Mouse (Mus musculus): ENCODE measurements around the gene Grid2. TPM values are rescaled to one million over a fixed set of nuclear protein-coding genes. Genes with fewer than 3 reads are reported as not detected.

Grid2 gene
- polyA plus RNA-seq, 1 experiment from 2014 or later = 0.15 TPM

DNA sequence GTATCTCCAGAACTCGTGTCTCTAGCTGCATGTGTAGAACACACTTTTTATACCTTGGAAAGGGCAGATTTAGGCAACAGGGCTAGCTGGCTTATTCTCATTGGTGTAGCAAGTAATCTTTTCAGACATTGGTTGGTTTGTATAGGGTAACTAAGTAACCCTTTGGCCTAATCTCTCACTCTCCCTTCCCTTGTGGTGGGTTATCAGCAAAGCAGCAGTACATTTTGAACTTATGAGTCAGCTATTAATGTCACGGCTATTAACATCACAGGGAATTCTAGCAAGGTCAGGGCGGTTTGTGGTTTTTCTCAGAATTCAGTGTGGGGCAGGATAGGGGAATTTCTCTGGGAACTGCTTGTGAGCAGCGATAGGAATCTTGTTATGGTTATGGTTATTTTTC lies 1007.8 kb downstream of the Grid2 start:
- no peak overlapping the region for H3K4me2 ChIP-seq (replicated peaks; ENCODE audit: low read depth, low read length)
- H3K27ac ChIP-seq (ENCODE audit: low read length) = no peak overlapping the region
- ATAC-seq (ENCODE audit: low FRiP score, low TSS enrichment) = no peak
- H3K4me3 ChIP-seq (ENCODE audit: low read length) = no peak overlapping the region
- H3K27me3 ChIP-seq (ENCODE audit: insufficient read depth, low read length) = no peaks in the 10 kb centered on the region
- 87% methylated on average over 4 of the region's 4 CpGs for WGBS
- no peaks in the 10 kb centered on the region for H3K9me3 ChIP-seq (ENCODE audit: low read length)
- H3K9ac ChIP-seq (replicated peaks; ENCODE audit: low read length) = no peak overlapping the region
- no peaks in the 10 kb centered on the region for H3K4me1 ChIP-seq (ENCODE audit: insufficient read depth, low read length)
- no peaks in the 10 kb centered on the region for H3K36me3 ChIP-seq (ENCODE audit: insufficient read depth, low read length)

DNA sequence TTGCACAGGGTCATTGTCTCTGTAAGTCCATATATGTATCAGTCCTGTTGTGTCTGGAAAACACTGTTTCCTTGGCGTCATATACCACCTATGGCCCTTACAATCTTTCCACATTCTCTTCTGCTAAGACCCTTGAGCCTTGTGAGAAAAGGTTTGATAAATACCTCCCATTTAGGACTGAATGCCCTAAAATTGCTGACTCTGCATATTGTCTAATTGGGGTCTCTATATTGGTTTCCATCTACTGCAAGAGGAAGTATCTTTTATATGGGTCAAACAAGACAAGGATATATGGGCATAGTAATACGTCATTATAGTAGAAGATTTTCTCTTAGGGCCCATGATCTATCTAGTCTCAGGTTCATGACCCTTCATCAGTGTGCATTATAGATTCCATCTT lies 1008.5 kb downstream of the Grid2 start:
- H3K9me3 ChIP-seq (ENCODE audit: low read length) = no peaks in the 10 kb centered on the region
- H3K36me3 ChIP-seq (ENCODE audit: insufficient read depth, low read length) = no peaks in the 10 kb centered on the region
- no peaks in the 10 kb centered on the region for H3K4me1 ChIP-seq (ENCODE audit: insufficient read depth, low read length)
- 90% methylated on average over 2 of the region's 2 CpGs for WGBS
- H3K27ac ChIP-seq (ENCODE audit: low read length) = no peak overlapping the region
- H3K9ac ChIP-seq (replicated peaks; ENCODE audit: low read length) = no peak overlapping the region
- H3K4me3 ChIP-seq (ENCODE audit: low read length) = no peak overlapping the region
- H3K4me2 ChIP-seq (replicated peaks; ENCODE audit: low read depth, low read length) = no peak overlapping the region
- no peak for ATAC-seq (ENCODE audit: low FRiP score, low TSS enrichment)
- no peaks in the 10 kb centered on the region for H3K27me3 ChIP-seq (ENCODE audit: insufficient read depth, low read length)

DNA sequence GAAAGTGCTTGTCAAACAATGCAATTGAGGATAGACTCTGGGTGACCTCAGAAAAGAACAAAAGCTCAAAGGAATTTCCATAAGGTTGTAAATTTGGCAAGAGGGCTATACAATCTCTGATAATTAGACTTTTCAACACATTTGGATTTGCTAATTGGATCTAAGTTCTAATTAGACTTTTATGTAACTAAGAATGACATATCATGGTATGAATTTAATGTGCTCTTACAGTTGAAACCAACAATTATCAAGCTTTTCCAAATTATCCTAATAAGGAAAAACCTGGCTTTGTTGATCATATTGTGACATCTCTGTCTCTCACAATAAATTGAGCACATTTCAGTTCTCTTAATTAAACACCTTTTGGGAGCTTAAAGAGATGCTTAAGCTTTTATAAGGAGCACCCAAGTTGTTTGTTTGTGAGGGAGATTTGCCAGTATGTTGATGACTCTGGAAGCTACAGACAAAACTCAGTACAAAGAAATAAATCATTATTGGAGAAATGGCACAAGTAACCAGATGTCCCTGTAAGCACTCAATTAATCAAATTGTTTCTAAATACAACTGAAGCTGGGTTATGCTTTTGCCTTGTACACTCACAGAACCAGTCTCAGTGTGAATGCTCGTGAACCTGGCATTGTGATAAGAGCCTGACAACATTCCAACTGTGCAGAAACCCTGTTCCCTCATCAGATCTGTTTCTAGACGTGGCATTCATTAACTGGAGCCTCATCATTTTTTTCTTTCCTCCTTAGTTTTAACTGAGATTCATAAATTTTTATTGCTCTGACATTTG lies 1018.8 kb downstream of the Grid2 start:
- Histone ChIP-seq H3K4me2 (replicated peaks; ENCODE audit: low read depth, low read length) (no peak overlapping the region), H3K4me1 (ENCODE audit: insufficient read depth, low read length) (no peaks in the 10 kb centered on the region), H3K27me3 (ENCODE audit: insufficient read depth, low read length) (no peaks in the 10 kb centered on the region), H3K4me3 (ENCODE audit: low read length) (no peak overlapping the region), H3K9me3 (ENCODE audit: low read length) (no peaks in the 10 kb centered on the region), H3K36me3 (ENCODE audit: insufficient read depth, low read length) (no peaks in the 10 kb centered on the region), H3K9ac (replicated peaks; ENCODE audit: low read length) (no peak overlapping the region), H3K27ac (ENCODE audit: low read length) (no peak overlapping the region)
- ATAC-seq (ENCODE audit: low FRiP score, low TSS enrichment) = no peak
- WGBS = 42% methylated on average over 2 of the region's 2 CpGs

DNA sequence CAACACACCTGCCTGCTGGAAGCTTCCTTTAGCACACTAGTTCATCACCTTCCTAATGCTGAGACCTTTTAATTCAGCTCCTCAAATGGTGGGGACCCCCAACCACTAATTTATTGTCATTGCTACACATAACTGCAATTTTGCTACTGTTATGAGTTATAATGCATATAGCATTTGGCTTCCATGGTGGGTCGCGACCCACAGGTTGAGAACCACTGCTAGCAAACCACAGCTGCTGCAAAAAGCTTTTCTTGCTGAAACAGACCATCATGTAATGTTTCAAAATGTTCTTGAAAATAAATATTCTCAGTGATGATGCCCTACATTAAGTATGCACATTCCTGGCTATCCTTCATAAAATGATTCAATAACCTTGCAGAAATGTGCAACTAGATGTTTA lies 1024.3 kb downstream of the Grid2 start:
- no peaks in the 10 kb centered on the region for H3K9me3 ChIP-seq (ENCODE audit: low read length)
- H3K9ac ChIP-seq (replicated peaks; ENCODE audit: low read length) = no peak overlapping the region
- no peak overlapping the region for H3K4me3 ChIP-seq (ENCODE audit: low read length)
- no peak overlapping the region for H3K27ac ChIP-seq (ENCODE audit: low read length)
- 91% methylated on average over 2 of the region's 2 CpGs for WGBS
- no peak overlapping the region for H3K4me2 ChIP-seq (replicated peaks; ENCODE audit: low read depth, low read length)
- no peaks in the 10 kb centered on the region for H3K36me3 ChIP-seq (ENCODE audit: insufficient read depth, low read length)
- ATAC-seq (ENCODE audit: low FRiP score, low TSS enrichment) = no peak
- H3K27me3 ChIP-seq (ENCODE audit: insufficient read depth, low read length) = no peaks in the 10 kb centered on the region
- no peaks in the 10 kb centered on the region for H3K4me1 ChIP-seq (ENCODE audit: insufficient read depth, low read length)

DNA sequence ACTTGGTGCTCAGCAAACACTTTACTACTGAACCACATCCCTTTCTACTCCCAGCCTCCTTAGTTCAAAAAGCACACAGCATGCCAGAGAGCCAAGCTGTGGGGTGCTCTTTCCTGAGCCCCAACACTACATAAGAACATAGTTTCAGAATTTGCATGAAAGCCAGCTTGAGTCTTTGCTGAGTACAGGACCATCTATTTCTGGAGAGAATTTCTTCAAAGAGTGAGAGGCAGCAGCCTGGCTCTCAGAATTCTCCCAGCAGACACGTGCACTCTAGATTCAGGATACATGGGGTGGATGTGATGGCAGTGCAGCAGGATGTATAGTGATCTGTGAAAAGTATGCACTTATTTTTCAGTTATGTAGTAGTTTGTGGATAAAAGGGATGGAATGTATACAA lies 1038.1 kb downstream of the Grid2 start:
- WGBS = 87% methylated on average over 1 of the region's 1 CpGs
- Histone ChIP-seq H3K36me3 (ENCODE audit: insufficient read depth, low read length) (no peaks in the 10 kb centered on the region), H3K9me3 (ENCODE audit: low read length) (no peaks in the 10 kb centered on the region), H3K4me1 (ENCODE audit: insufficient read depth, low read length) (no peaks in the 10 kb centered on the region), H3K27ac (ENCODE audit: low read length) (no peak overlapping the region), H3K27me3 (ENCODE audit: insufficient read depth, low read length) (no peaks in the 10 kb centered on the region), H3K4me3 (ENCODE audit: low read length) (no peak overlapping the region), H3K4me2 (replicated peaks; ENCODE audit: low read depth, low read length) (no peak overlapping the region), H3K9ac (replicated peaks; ENCODE audit: low read length) (no peak overlapping the region)
- ATAC-seq (ENCODE audit: low FRiP score, low TSS enrichment) = no peak

DNA sequence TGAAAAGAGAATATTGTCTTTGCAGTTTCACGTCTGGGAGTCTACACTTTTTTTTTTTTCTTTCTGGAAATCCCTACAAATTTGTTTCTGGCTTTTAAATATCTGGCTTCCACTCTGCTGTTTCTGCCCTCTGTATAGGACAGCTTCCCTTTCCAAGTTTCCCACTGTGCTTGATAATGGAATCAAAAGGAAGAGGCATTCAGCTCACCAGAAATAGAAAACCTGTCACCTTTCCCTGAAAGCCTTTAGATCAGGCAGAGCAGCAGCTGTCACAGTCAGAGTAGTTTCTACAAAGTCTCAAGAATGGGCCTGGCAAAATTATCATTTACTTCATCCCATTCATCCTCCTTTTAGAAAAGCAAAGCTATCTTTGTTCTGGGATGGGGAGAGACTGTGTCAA lies 1042.0 kb downstream of the Grid2 start:
- H3K27ac ChIP-seq (ENCODE audit: low read length) = no peak overlapping the region
- H3K4me3 ChIP-seq (ENCODE audit: low read length) = no peak overlapping the region
- H3K4me1 ChIP-seq (ENCODE audit: insufficient read depth, low read length) = no peaks in the 10 kb centered on the region
- no peaks in the 10 kb centered on the region for H3K27me3 ChIP-seq (ENCODE audit: insufficient read depth, low read length)
- 73% methylated on average over 1 of the region's 1 CpGs for WGBS
- no peaks in the 10 kb centered on the region for H3K9me3 ChIP-seq (ENCODE audit: low read length)
- no peak overlapping the region for H3K4me2 ChIP-seq (replicated peaks; ENCODE audit: low read depth, low read length)
- no peak for ATAC-seq (ENCODE audit: low FRiP score, low TSS enrichment)
- H3K36me3 ChIP-seq (ENCODE audit: insufficient read depth, low read length) = no peaks in the 10 kb centered on the region
- H3K9ac ChIP-seq (replicated peaks; ENCODE audit: low read length) = no peak overlapping the region

DNA sequence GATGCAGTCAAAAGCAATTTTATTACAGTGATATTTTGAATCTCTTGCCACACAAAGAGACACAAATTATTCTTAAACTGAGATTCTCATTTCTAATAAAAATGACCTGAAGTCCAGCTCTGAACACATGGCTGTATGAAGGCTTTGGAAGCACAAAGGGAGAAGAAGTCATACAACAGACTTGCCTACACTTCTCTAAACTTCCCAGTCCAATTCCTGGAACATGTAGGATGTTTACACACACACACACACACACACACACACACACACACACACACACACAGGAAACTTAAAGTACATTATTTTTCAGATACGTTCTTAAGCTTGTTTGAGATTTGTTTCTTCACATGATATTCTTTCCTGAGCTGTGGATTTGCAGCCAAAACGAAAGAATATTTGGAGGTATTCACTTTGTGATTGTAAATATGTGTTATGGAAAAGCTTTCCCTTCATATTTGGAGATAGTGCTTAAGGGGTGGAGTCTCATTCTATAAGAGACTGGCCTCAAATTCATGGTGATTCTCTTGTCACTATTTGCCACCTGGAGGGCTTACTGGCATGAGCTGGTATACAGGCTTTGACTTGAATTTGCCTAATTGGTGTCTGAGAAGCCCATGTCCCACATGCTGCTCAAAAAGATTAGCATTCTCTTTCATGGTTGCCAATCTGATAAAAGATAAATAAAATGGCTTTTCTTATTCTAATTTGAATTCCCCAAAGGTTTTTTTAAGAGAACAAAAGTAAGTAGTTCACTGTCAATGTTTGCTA lies 1049.2 kb downstream of the Grid2 start:
- Histone ChIP-seq H3K4me2 (replicated peaks; ENCODE audit: low read depth, low read length) (no peak overlapping the region), H3K27me3 (ENCODE audit: insufficient read depth, low read length) (no peaks in the 10 kb centered on the region), H3K27ac (ENCODE audit: low read length) (no peak overlapping the region), H3K9me3 (ENCODE audit: low read length) (no peaks in the 10 kb centered on the region), H3K9ac (replicated peaks; ENCODE audit: low read length) (no peak overlapping the region), H3K4me3 (ENCODE audit: low read length) (no peak overlapping the region), H3K4me1 (ENCODE audit: insufficient read depth, low read length) (no peaks in the 10 kb centered on the region), H3K36me3 (ENCODE audit: insufficient read depth, low read length) (no peaks in the 10 kb centered on the region)
- ATAC-seq (ENCODE audit: low FRiP score, low TSS enrichment) = no peak
- 75% methylated on average over 2 of the region's 2 CpGs for WGBS

DNA sequence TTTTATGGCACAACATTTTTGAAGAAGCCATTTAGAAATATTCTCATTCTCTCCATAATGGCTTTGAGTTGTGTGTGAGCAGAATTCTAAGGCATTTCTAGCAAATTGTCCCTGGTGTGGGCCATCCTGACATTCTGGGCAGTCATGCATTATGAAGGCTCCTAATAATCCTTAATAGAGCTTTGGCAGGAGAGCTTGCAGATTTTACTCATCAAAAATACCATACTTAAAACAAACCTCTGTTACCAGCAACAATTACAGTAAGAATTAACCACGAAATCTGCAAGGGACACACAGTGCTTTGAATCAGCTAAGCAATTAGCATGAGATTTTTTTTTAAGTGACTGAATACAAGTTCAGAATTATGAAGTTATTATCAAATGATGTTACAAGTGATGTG lies 1053.0 kb downstream of the Grid2 start:
- 77% methylated on average over 1 of the region's 1 CpGs for WGBS
- H3K9ac ChIP-seq (replicated peaks; ENCODE audit: low read length) = no peak overlapping the region
- H3K36me3 ChIP-seq (ENCODE audit: insufficient read depth, low read length) = no peaks in the 10 kb centered on the region
- no peak overlapping the region for H3K4me2 ChIP-seq (replicated peaks; ENCODE audit: low read depth, low read length)
- H3K4me1 ChIP-seq (ENCODE audit: insufficient read depth, low read length) = no peaks in the 10 kb centered on the region
- no peak overlapping the region for H3K27ac ChIP-seq (ENCODE audit: low read length)
- H3K4me3 ChIP-seq (ENCODE audit: low read length) = no peak overlapping the region
- no peaks in the 10 kb centered on the region for H3K9me3 ChIP-seq (ENCODE audit: low read length)
- H3K27me3 ChIP-seq (ENCODE audit: insufficient read depth, low read length) = no peaks in the 10 kb centered on the region
- no peak for ATAC-seq (ENCODE audit: low FRiP score, low TSS enrichment)

DNA sequence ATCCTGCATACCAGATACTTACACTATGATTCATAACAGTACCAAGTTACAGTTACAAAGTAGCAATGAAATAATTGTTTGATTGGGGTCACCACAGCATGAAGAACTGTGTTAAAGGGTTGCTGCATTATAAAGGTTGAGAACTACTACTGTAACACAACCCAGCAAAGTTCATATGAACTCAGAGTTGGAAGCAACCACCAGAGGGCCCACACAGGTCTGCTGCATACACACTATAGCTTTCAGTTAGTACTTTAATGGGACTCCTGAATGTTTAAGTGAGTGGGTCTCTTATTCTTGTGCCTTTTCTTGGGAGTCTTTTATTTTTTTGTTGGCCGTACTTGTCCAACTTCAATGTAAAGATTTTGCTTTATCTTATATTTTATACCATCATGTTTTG lies 1057.5 kb downstream of the Grid2 start:
- H3K36me3 ChIP-seq (ENCODE audit: insufficient read depth, low read length) = no peaks in the 10 kb centered on the region
- H3K9me3 ChIP-seq (ENCODE audit: low read length) = no peaks in the 10 kb centered on the region
- no peak overlapping the region for H3K4me2 ChIP-seq (replicated peaks; ENCODE audit: low read depth, low read length)
- ATAC-seq (ENCODE audit: low FRiP score, low TSS enrichment) = no peak
- H3K4me3 ChIP-seq (ENCODE audit: low read length) = no peak overlapping the region
- H3K9ac ChIP-seq (replicated peaks; ENCODE audit: low read length) = no peak overlapping the region
- no peaks in the 10 kb centered on the region for H3K27me3 ChIP-seq (ENCODE audit: insufficient read depth, low read length)
- WGBS = 90% methylated on average over 1 of the region's 1 CpGs
- no peak overlapping the region for H3K27ac ChIP-seq (ENCODE audit: low read length)
- no peaks in the 10 kb centered on the region for H3K4me1 ChIP-seq (ENCODE audit: insufficient read depth, low read length)

DNA sequence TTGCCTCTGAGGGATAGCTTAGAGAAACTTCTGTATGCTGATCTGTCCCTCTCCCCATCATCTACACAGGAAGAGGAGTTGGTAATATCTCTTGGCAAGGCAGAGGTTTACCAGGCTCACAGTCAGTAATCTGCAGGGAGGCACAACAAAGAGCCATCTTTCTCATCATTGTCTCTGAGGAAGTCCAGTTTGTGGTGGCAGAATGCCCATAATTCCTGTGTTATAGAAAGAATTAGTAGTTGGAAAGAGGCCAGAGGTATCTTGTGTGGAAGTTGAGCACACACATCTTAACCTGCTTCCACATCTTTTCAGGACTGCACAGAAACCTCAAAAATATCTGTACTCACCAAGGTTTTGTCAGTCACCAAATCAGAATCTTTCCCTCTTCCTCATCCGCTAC lies 1071.3 kb downstream of the Grid2 start:
- no peaks in the 10 kb centered on the region for H3K27me3 ChIP-seq (ENCODE audit: insufficient read depth, low read length)
- H3K4me2 ChIP-seq (replicated peaks; ENCODE audit: low read depth, low read length) = no peak overlapping the region
- H3K9ac ChIP-seq (replicated peaks; ENCODE audit: low read length) = no peak overlapping the region
- 88% methylated on average over 1 of the region's 1 CpGs for WGBS
- no peak for ATAC-seq (ENCODE audit: low FRiP score, low TSS enrichment)
- no peaks in the 10 kb centered on the region for H3K9me3 ChIP-seq (ENCODE audit: low read length)
- no peaks in the 10 kb centered on the region for H3K36me3 ChIP-seq (ENCODE audit: insufficient read depth, low read length)
- H3K4me1 ChIP-seq (ENCODE audit: insufficient read depth, low read length) = no peaks in the 10 kb centered on the region
- no peak overlapping the region for H3K4me3 ChIP-seq (ENCODE audit: low read length)
- H3K27ac ChIP-seq (ENCODE audit: low read length) = no peak overlapping the region

All from kidney, embryonic 16.5 days (tissue).